Mouse (Mus musculus) neural tube, embryonic 11.5 days (tissue): ENCODE results near the gene Alad. TPM values are rescaled to one million over a fixed set of nuclear protein-coding genes. Genes with fewer than 3 reads are reported as not detected.

ENCODE experiments used
- ATAC-seq: fragments of 200-750 bp; cut with Nextera tagmentation; 2 replicates; pipeline ENCODE4 v1.8.0; 2017; ENCODE audit warnings: moderate number of reproducible peaks, mild to moderate bottlenecking, moderate TSS enrichment, moderate library complexity; ENCODE audit not compliant: insufficient read depth, low FRiP score, low TSS enrichment
- DNase-seq: peaks from one replicate; pipeline ENCODE4 v3.0.0-alpha.2; 2015; ENCODE audit warnings: low spot score
- H3K27ac ChIP-seq: fragments of 300-500 bp; sonication (generic); 2 replicates; pipeline ENCODE4 v1.5.1; 2014; ENCODE audit warnings: low read depth, mild to moderate bottlenecking, low read length
- H3K27me3 ChIP-seq: fragments of 300-500 bp; sonication (generic); 2 replicates; pipeline ENCODE4 v1.6.1; 2014; ENCODE audit warnings: mild to moderate bottlenecking, low read length, mixed read lengths; ENCODE audit not compliant: control insufficient read depth, insufficient read depth
- H3K36me3 ChIP-seq: fragments of 300-500 bp; sonication (generic); 2 replicates; pipeline ENCODE4 v1.6.1; 2014; ENCODE audit warnings: mild to moderate bottlenecking, low read length, moderate library complexity, mixed read lengths; ENCODE audit not compliant: control insufficient read depth, insufficient read depth
- H3K4me1 ChIP-seq: fragments of 300-500 bp; sonication (generic); 2 replicates; pipeline ENCODE4 v1.6.1; 2014; ENCODE audit warnings: low read length, mixed read lengths; ENCODE audit not compliant: control insufficient read depth, insufficient read depth
- H3K4me2 ChIP-seq: fragments of 300-500 bp; sonication (generic); 2 replicates; pipeline ENCODE4 v1.6.1; 2014; ENCODE audit warnings: low read depth, mild to moderate bottlenecking, moderate library complexity
- H3K4me3 ChIP-seq: fragments of 300-500 bp; sonication (generic); 2 replicates; pipeline ENCODE4 v1.5.1; 2014; ENCODE audit warnings: low read depth, low read length
- H3K9ac ChIP-seq: fragments of 300-500 bp; sonication (generic); 2 replicates; pipeline ENCODE4 v1.6.1; 2014; ENCODE audit warnings: mild to moderate bottlenecking, low read length
- H3K9me3 ChIP-seq: fragments of 300-500 bp; sonication (generic); 2 replicates; pipeline ENCODE4 v1.6.1; 2016; ENCODE audit warnings: low read length; ENCODE audit not compliant: control insufficient read depth
- WGBS: fragments of 180-500 bp; shearing (Covaris S2); extraction: QIAGEN DNeasy Blood & Tissue Kit; methylation state at CpG from one replicate; pipeline ENCODE4 v1.1.7; 2014; 5-methylcytosine and 5-hydroxymethylcytosine counted together
- polyA plus RNA-seq: library from polyadenylated mRNA; unstranded; fragments of >200 nt; fragmentation: Nextera tagmentation; extraction: Ambion mirVana; gene quantifications from 2 replicates; pipeline ENCODE4 v1.2.1, GENCODE M21; 2014

Alad gene
- polyA plus RNA-seq, 1 experiment from 2014 or later, result 89.7 TPM

GRCm38 (mm10) chr4:62501964-62502732, 17.6 kb downstream of the Alad start:
- H3K27ac ChIP-seq, result no peak overlapping the region
- H3K9ac ChIP-seq, result peak overlapping the region; percentile 63
- no peaks in the 10 kb centered on the region; the same call in 1 of the 2 replicates for H3K36me3 ChIP-seq
- peaks cover 3% of the 10 kb centered on the region; the same call in 1 of the 2 replicates for H3K4me1 ChIP-seq
- no peaks in the 10 kb centered on the region for H3K27me3 ChIP-seq
- peak overlapping the region; percentile 68 for H3K4me3 ChIP-seq
- H3K9me3 ChIP-seq, result no peaks in the 10 kb centered on the region
- H3K4me2 ChIP-seq, result peak overlapping the region; percentile 59
- 4% methylated on average over 38 of the region's 38 CpGs for WGBS
- peak; percentile 97 for ATAC-seq
- peak; percentile 93 for DNase-seq

GRCm38 (mm10) chr4:62501534-62501933, 18.2 kb downstream of the Alad start:
- ATAC-seq (no peak; the same call in 1 of the 2 replicates), DNase-seq (no peak)
- Histone ChIP-seq H3K9ac (peak overlapping the region; percentile 63), H3K9me3 (no peaks in the 10 kb centered on the region), H3K4me3 (peak overlapping the region; percentile 68), H3K4me1 (peaks cover 3% of the 10 kb centered on the region; the same call in 1 of the 2 replicates), H3K27ac (no peak overlapping the region), H3K27me3 (no peaks in the 10 kb centered on the region), H3K4me2 (peak overlapping the region; percentile 59), H3K36me3 (no peaks in the 10 kb centered on the region; the same call in 1 of the 2 replicates)
- WGBS, result 5% methylated on average over 7 of the region's 7 CpGs

GRCm38 (mm10) chr4:62500799-62501198, 18.9 kb downstream of the Alad start:
- no peaks in the 10 kb centered on the region for H3K9me3 ChIP-seq
- H3K9ac ChIP-seq, result no peak overlapping the region
- no peaks in the 10 kb centered on the region for H3K27me3 ChIP-seq
- H3K4me1 ChIP-seq, result peaks cover 3% of the 10 kb centered on the region; the same call in 1 of the 2 replicates
- H3K36me3 ChIP-seq, result no peaks in the 10 kb centered on the region; the same call in 1 of the 2 replicates
- ATAC-seq, result no peak
- 88% methylated on average over 4 of the region's 4 CpGs for WGBS
- no peak overlapping the region for H3K4me2 ChIP-seq
- H3K27ac ChIP-seq, result no peak overlapping the region
- H3K4me3 ChIP-seq, result no peak overlapping the region
- no peak for DNase-seq

GRCm38 (mm10) chr4:62496815-62497214, 22.9 kb downstream of the Alad start:
- no peak overlapping the region for H3K4me2 ChIP-seq
- no peak overlapping the region for H3K9ac ChIP-seq
- H3K9me3 ChIP-seq, result no peaks in the 10 kb centered on the region
- no peaks in the 10 kb centered on the region for H3K27me3 ChIP-seq
- H3K4me3 ChIP-seq, result no peak overlapping the region
- peaks cover 3% of the 10 kb centered on the region; the same call in 1 of the 2 replicates for H3K4me1 ChIP-seq
- 84% methylated on average over 8 of the region's 8 CpGs for WGBS
- H3K36me3 ChIP-seq, result no peaks in the 10 kb centered on the region; the same call in 1 of the 2 replicates
- DNase-seq, result no peak
- no peak overlapping the region for H3K27ac ChIP-seq
- no peak for ATAC-seq

- Histone ChIP-seq H3K27me3 (no peaks in the 10 kb centered on the region), H3K4me2 (no peak overlapping the region), H3K36me3 (no peaks in the 10 kb centered on the region; the same call in 1 of the 2 replicates), H3K4me1 (no peaks in the 10 kb centered on the region), H3K9me3 (no peaks in the 10 kb centered on the region), H3K4me3 (no peak overlapping the region), H3K9ac (no peak overlapping the region), H3K27ac (no peak overlapping the region)
- 82% methylated on average over 8 of the region's 8 CpGs for WGBS
- ATAC-seq (no peak), DNase-seq (no peak)
Measured at GRCm38 (mm10) chr4:62495946-62496345, 23.8 kb downstream of the Alad start.

GRCm38 (mm10) chr4:62494230-62494629, 25.5 kb downstream of the Alad start:
- Histone ChIP-seq H3K9ac (no peak overlapping the region), H3K4me2 (no peak overlapping the region), H3K36me3 (no peaks in the 10 kb centered on the region; the same call in 1 of the 2 replicates), H3K27ac (no peak overlapping the region), H3K4me3 (no peak overlapping the region), H3K27me3 (no peaks in the 10 kb centered on the region), H3K9me3 (no peaks in the 10 kb centered on the region), H3K4me1 (no peaks in the 10 kb centered on the region)
- WGBS, result 74% methylated on average over 9 of the region's 9 CpGs
- DNase-seq (no peak), ATAC-seq (no peak)

GRCm38 (mm10) chr4:62492682-62493081, 27.0 kb downstream of the Alad start:
- ATAC-seq, result no peak
- Histone ChIP-seq H3K4me2 (no peak overlapping the region), H3K4me1 (no peaks in the 10 kb centered on the region), H3K27ac (no peak overlapping the region), H3K27me3 (no peaks in the 10 kb centered on the region), H3K4me3 (no peak overlapping the region), H3K36me3 (no peaks in the 10 kb centered on the region), H3K9ac (no peak overlapping the region), H3K9me3 (no peaks in the 10 kb centered on the region)
- DNase-seq, result no peak
- WGBS, result 94% methylated on average over 2 of the region's 2 CpGs

- no peak for ATAC-seq
- H3K4me1 ChIP-seq, result no peaks in the 10 kb centered on the region
- H3K9ac ChIP-seq, result no peak overlapping the region
- H3K9me3 ChIP-seq, result no peaks in the 10 kb centered on the region
- H3K27ac ChIP-seq, result no peak overlapping the region
- no peaks in the 10 kb centered on the region for H3K27me3 ChIP-seq
- WGBS, result 70% methylated on average over 2 of the region's 2 CpGs
- H3K36me3 ChIP-seq, result no peaks in the 10 kb centered on the region
- DNase-seq, result no peak
- no peak overlapping the region for H3K4me3 ChIP-seq
- H3K4me2 ChIP-seq, result no peak overlapping the region
Measured at GRCm38 (mm10) chr4:62487914-62488313, 31.8 kb downstream of the Alad start.

- 95% methylated on average over 5 of the region's 5 CpGs for WGBS
- no peak overlapping the region for H3K4me2 ChIP-seq
- no peaks in the 10 kb centered on the region for H3K27me3 ChIP-seq
- H3K4me3 ChIP-seq, result no peak overlapping the region
- H3K9ac ChIP-seq, result no peak overlapping the region
- H3K9me3 ChIP-seq, result no peaks in the 10 kb centered on the region
- H3K36me3 ChIP-seq, result no peaks in the 10 kb centered on the region
- no peak for ATAC-seq
- no peaks in the 10 kb centered on the region for H3K4me1 ChIP-seq
- H3K27ac ChIP-seq, result no peak overlapping the region
- DNase-seq, result no peak
Measured at GRCm38 (mm10) chr4:62487172-62487571, 32.5 kb downstream of the Alad start.
